In genomic region chr13:65127063-65127847, GRCm38 (mm10) we compare ENCODE assay signal across 18 mouse cellular contexts. TPM values are rescaled to one million over a fixed set of nuclear protein-coding genes. Genes with fewer than 3 reads are reported as not detected.
A peak's percentile ranks its signal among the peaks of the same experiment; 100 is the strongest.
DNase-seq lines count a peak whose midpoint lies in the region; ATAC-seq and TF ChIP-seq lines count a peak whose summit lies in the region.
"Had no signal": no experiment of that assay in that cellular context is flagged by ENCODE, and none has a peak within 500 bp of the region (broad histone marks: within the 10 kb centered on the region; RNA-seq: fewer than 3 reads in every experiment).

No protein-coding gene starts in this region.

- no peaks in the 10 kb centered on the region for H3K4me1 ChIP-seq in kidney, postnatal 0 days (replicated peaks; ENCODE audit: insufficient read depth, low read length)
- peaks cover 1% of the 10 kb centered on the region; the same call in 1 of the 2 replicates for H3K4me1 ChIP-seq in bone marrow, adult 2 months (ENCODE audit: control insufficient read depth, insufficient read depth, low read length)
- no peaks in the 10 kb centered on the region for H3K4me1 ChIP-seq in cerebellum, adult 2 months (ENCODE audit: control insufficient read depth, insufficient read depth, low read length)
- H3K4me1 ChIP-seq: forebrain, embryonic 12.5 days; kidney, embryonic 15.5 days; midbrain, embryonic 12.5 days; neural tube, embryonic 13.5 days had no signal

- TF ChIP-seq CTCF in kidney, postnatal 0 days (IDR thresholded peaks at IDR 0.05; ENCODE audit: low read depth), result 0 out of 2 replicates have a peak, but pooled peaks have one; percentile 31
- peak; percentile 39 for TF ChIP-seq CTCF in bone marrow, adult 2 months (IDR thresholded peaks at IDR 0.05; ENCODE audit: control insufficient read depth, insufficient read depth, low read length)
- no peak for TF ChIP-seq CTCF in cerebellum, adult 2 months (IDR thresholded peaks at IDR 0.05; ENCODE audit: borderline replicate concordance, insufficient read depth, low read depth, low read length)

- H3K27me3 ChIP-seq in kidney, postnatal 0 days (ENCODE audit: insufficient read depth, low read length), result no peaks in the 10 kb centered on the region
- H3K27me3 ChIP-seq in cerebellum, adult 2 months (ENCODE audit: control insufficient read depth, insufficient read depth, low read length), result no peaks in the 10 kb centered on the region
- H3K27me3 ChIP-seq: forebrain, embryonic 12.5 days; kidney, embryonic 15.5 days; midbrain, embryonic 12.5 days; neural tube, embryonic 13.5 days had no signal

- 64% methylated on average over 3 of the region's 3 CpGs for WGBS in kidney, postnatal 0 days
- 41% methylated on average over 3 of the region's 3 CpGs for WGBS in bone marrow, adult 2 months
- WGBS in cerebellum, adult 2 months, result 63% methylated on average over 3 of the region's 3 CpGs

- H3K4me3 ChIP-seq in kidney, postnatal 0 days (replicated peaks; ENCODE audit: low read depth, low read length), result no peak overlapping the region
- no peak overlapping the region for H3K4me3 ChIP-seq in bone marrow, adult 2 months (replicated peaks; ENCODE audit: control insufficient read depth, low read depth, low read length)
- no peak overlapping the region for H3K4me3 ChIP-seq in cerebellum, adult 2 months (replicated peaks; ENCODE audit: insufficient read depth, low read depth, low read length)
- H3K4me3 ChIP-seq: forebrain, embryonic 12.5 days; kidney, embryonic 15.5 days; midbrain, embryonic 12.5 days; neural tube, embryonic 13.5 days had no signal

- ATAC-seq in kidney, postnatal 0 days (replicated peaks; ENCODE audit: low FRiP score, low read depth), result no peak
- peak; percentile 61 for ATAC-seq in CD4-positive, CD25-positive, alpha-beta regulatory T cell, adult 4 months
- ATAC-seq in megakaryocyte, adult 5-6 weeks (ENCODE audit: poor library complexity, severe bottlenecking), result peak; percentile 75

- no peak overlapping the region for H3K4me2 ChIP-seq in kidney, postnatal 0 days (ENCODE audit: low read length)
- H3K4me2 ChIP-seq: forebrain, embryonic 12.5 days; kidney, embryonic 15.5 days; midbrain, embryonic 12.5 days; neural tube, embryonic 13.5 days had no signal

- no peaks in the 10 kb centered on the region for H3K9me3 ChIP-seq in kidney, postnatal 0 days (replicated peaks; ENCODE audit: low read length)
- H3K9me3 ChIP-seq: kidney, embryonic 15.5 days; midbrain, embryonic 12.5 days had no signal

- no peak for TF ChIP-seq POLR2A in bone marrow, adult 2 months (IDR thresholded peaks at IDR 0.05; ENCODE audit: borderline replicate concordance, control insufficient read depth, low read depth, low read length)
- TF ChIP-seq POLR2A in cerebellum, adult 2 months (IDR thresholded peaks at IDR 0.05; ENCODE audit: borderline replicate concordance, insufficient read depth, low read length), result no peak

- DNase-seq in kidney, postnatal 0 days (ENCODE audit: low spot score), result no peak
- no peak for DNase-seq in kidney, adult 18-20 months
- no peak for DNase-seq in frontal cortex, postnatal 14 days (ENCODE audit: low spot score in 2 of 2)
- no peak for DNase-seq in testis, postnatal 14 days (ENCODE audit: low spot score)
- no peak for DNase-seq in cerebellum, adult 2 months
- DNase-seq: adrenal gland, postnatal 14 days; cerebellum, adult 11-12 months; heart, postnatal 14 days had no signal

- no peaks in the 10 kb centered on the region for H3K36me3 ChIP-seq in kidney, postnatal 0 days (ENCODE audit: insufficient read depth, low read length)
- H3K36me3 ChIP-seq: forebrain, embryonic 12.5 days; kidney, embryonic 15.5 days; midbrain, embryonic 12.5 days; neural tube, embryonic 13.5 days had no signal

- no peak overlapping the region for H3K27ac ChIP-seq in kidney, postnatal 0 days
- H3K27ac ChIP-seq in bone marrow, adult 2 months (ENCODE audit: control insufficient read depth, insufficient read depth, low read depth, low read length, poor library complexity), result no peak overlapping the region
- H3K27ac ChIP-seq in cerebellum, adult 2 months (ENCODE audit: insufficient read depth, low read length), result no peak overlapping the region
- H3K27ac ChIP-seq: forebrain, embryonic 12.5 days; kidney, embryonic 15.5 days; midbrain, embryonic 12.5 days; neural tube, embryonic 13.5 days had no signal

- no peak overlapping the region for H3K9ac ChIP-seq in kidney, postnatal 0 days (ENCODE audit: low read depth, low read length)
- H3K9ac ChIP-seq: forebrain, embryonic 12.5 days; kidney, embryonic 15.5 days; midbrain, embryonic 12.5 days; neural tube, embryonic 13.5 days had no signal

RNA-seq across cellular contexts. Expression of gene Olfr465-ps1, which starts 10.6 kb away (rescaled TPM):
- not detected in 2 replicates for polyA plus RNA-seq in kidney, postnatal 0 days (2015; fragmentation: Nextera tagmentation; extraction: Ambion mirVana)
- polyA plus RNA-seq in CD4-positive, CD25-positive, alpha-beta regulatory T cell, adult 4 months (2017; shearing (Covaris generic)), result not detected
- polyA plus RNA-seq in bone marrow, adult 2 months (2011; ENCODE audit: insufficient read depth, insufficient read length, low replicate concordance, missing spikeins), result not detected in 2 replicates
- not detected in 2 replicates for total RNA-seq in megakaryocyte, adult 5-6 weeks (2015)
- total RNA-seq in megakaryocyte, adult 5-6 weeks (2017), result not detected in 2 replicates
- polyA plus RNA-seq in cerebellum, adult 2 months (2012; rRNA removed), result not detected in 2 replicates
- total RNA-seq: adrenal gland, postnatal 14 days; heart, postnatal 14 days had no signal
- polyA plus RNA-seq: embryonic facial prominence, embryonic 11.5 days; forebrain, embryonic 12.5 days; gonadal fat pad, adult 2 months; kidney, embryonic 15.5 days; liver, embryonic 16.5 days; midbrain, embryonic 12.5 days; neural tube, embryonic 13.5 days had no signal

RNA-seq across cellular contexts. Expression of gene Mfsd14b, which starts 14.5 kb away (rescaled TPM):
- polyA plus RNA-seq in kidney, postnatal 0 days (2015; fragmentation: Nextera tagmentation; extraction: Ambion mirVana), result 52.4 and 53.9 TPM in 2 replicates
- 10 to 100 TPM; 10.1 to 16.5 TPM for polyA plus RNA-seq in CD4-positive, CD25-positive, alpha-beta regulatory T cell, adult 4 months (2017; shearing (Covaris generic))
- 13.7 and 15.4 TPM in 2 replicates for polyA plus RNA-seq in bone marrow, adult 2 months (2011; ENCODE audit: insufficient read depth, insufficient read length, low replicate concordance, missing spikeins)
- total RNA-seq in megakaryocyte, adult 5-6 weeks (2015), result 168 and 183 TPM in 2 replicates
- total RNA-seq in megakaryocyte, adult 5-6 weeks (2017), result 179 and 207 TPM in 2 replicates
- polyA plus RNA-seq in cerebellum, adult 2 months (2012; rRNA removed), result 33.0 and 36.8 TPM in 2 replicates

RNA-seq across cellular contexts. Expression of gene Olfr466, which starts 22.8 kb away (rescaled TPM):
- polyA plus RNA-seq in kidney, postnatal 0 days (2015; fragmentation: Nextera tagmentation; extraction: Ambion mirVana), result not detected in 2 replicates
- polyA plus RNA-seq in CD4-positive, CD25-positive, alpha-beta regulatory T cell, adult 4 months (2017; shearing (Covaris generic)), result under 1 TPM in 1 of 2 experiments, not detected in 1; 0.08 TPM
- polyA plus RNA-seq in bone marrow, adult 2 months (2011; ENCODE audit: insufficient read depth, insufficient read length, low replicate concordance, missing spikeins), result not detected in 2 replicates
- total RNA-seq in megakaryocyte, adult 5-6 weeks (2015), result not detected in 2 replicates
- total RNA-seq in megakaryocyte, adult 5-6 weeks (2017), result not detected in 2 replicates
- not detected in 2 replicates for polyA plus RNA-seq in cerebellum, adult 2 months (2012; rRNA removed)
- total RNA-seq: adrenal gland, postnatal 14 days; heart, postnatal 14 days had no signal
- polyA plus RNA-seq: embryonic facial prominence, embryonic 11.5 days; forebrain, embryonic 12.5 days; gonadal fat pad, adult 2 months; kidney, embryonic 15.5 days; liver, embryonic 16.5 days; midbrain, embryonic 12.5 days; neural tube, embryonic 13.5 days had no signal
